Mouse (Mus musculus) c-Kit-positive CD71-negative TER-119-negative erythroid progenitor cells, embryonic 14.5 days (primary cell): ENCODE data around the gene Ptdss2.

Experiments
- DNase-seq: peaks from one replicate; pipeline ENCODE4 v3.0.0-alpha.2; 2013; ENCODE audit warnings: low read depth

Ptdss2 gene

GRCm38 (mm10) chr7:141122689-141123516, 721 bp downstream of the Ptdss2 start:
- DNase-seq, result peak; percentile 98

DNA sequence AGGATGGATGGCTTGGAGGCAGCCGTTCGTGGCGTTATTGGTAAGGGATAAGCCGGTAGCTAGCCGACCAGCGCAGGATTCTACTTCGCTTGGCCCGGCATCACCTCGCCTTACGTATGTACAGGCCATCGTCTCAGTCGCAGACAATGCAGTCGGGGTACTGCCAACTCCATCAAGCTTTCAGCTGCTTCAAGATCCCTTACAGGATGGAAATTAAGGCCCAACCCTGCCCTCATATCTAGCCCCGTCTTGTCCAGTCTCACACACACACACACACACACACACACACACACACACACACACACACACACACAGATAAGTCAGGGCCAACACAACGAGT, 1.3 kb downstream of the Ptdss2 start:
- no peak for DNase-seq

DNA sequence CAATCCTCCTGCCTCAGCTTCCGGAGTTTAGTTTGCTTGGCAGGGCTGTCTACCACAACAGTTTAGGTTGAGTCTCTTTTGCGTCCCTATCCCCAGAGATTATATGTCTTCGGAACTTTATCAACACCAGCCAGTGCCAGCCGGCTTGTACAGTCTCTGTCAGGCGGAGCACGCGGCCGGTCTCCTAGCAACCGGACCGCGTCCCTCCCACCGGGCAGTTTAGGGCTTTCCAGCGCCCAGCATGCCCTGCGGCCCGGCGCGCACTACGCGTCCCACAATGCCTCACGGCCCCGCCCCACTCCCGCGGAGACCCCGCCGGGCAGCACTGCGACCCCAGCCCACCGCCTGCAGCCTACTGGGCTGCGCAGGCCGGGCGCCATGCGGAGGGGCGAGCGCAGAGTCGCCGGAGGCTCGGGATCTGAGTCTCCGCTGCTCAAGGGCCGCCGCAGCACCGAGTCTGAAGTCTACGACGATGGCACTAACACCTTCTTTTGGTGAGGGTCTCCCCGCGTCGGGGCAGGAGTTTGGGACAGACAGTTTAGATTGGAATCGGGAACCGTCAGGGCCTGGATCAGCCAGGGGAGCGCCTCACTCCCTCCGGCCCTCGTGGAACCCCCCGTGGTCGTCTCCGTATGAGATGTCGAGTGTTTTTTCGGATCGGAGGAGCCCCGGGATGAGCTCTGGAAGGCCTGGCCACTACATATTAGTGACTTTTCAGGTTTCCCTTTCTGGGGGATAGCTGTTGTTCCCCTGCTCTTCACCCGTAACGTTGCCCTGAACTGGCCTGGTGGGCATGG, 9.0 kb downstream of the Ptdss2 start:
- peak; percentile 80 for DNase-seq

GRCm38 (mm10) chr7:141131904-141132755, 9.9 kb downstream of the Ptdss2 start:
- DNase-seq, result peak; percentile 40

GRCm38 (mm10) chr7:141141326-141141725, 19.1 kb downstream of the Ptdss2 start:
- no peak for DNase-seq

GRCm38 (mm10) chr7:141143112-141143511, 20.9 kb downstream of the Ptdss2 start:
- peak; percentile 51 for DNase-seq

DNA sequence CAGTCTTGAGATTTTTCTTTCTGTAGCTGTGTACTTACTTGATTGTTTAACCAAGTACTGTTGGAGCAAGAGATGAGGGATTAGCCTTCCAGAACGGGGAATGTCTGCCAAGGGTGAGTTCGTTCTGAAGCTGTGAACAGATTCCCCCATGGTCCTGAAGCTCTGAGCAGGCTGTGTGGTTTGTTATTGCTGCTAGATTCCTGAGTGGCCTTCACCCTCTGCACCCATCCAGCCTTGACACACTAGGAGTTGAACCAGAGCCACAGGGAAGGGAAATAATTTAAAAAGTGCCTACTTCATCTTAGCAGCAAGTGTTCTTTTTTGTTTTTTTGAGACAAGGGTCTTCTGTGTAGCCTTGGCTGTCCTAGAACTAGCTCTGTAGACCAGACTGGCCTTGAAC, 21.7 kb downstream of the Ptdss2 start:
- DNase-seq, result no peak

- DNase-seq, result no peak
These were observed 22.5 kb downstream of the Ptdss2 start for GRCm38 (mm10) chr7:141144650-141145049.

DNA sequence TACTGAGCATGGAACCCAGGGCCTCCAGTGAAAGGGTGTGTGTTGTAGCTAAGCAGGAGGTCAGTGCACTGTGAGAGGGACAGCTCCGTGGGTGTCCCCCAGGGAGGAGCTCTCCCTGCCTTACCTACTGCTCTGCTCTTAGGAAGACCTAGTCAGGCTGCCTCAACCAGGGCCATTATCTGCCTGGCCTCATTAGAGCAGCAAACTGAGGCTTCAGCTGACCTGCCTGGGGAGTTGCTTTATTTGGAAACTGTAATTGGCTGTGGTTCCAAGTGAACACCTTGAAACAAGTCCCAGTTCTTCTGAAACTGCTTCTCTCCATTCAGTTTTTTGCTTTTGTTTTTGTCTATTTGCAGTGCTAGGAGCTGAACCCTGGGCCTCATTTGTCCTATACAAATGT, 23.2 kb downstream of the Ptdss2 start:
- no peak for DNase-seq

- DNase-seq, result no peak
These were observed 23.9 kb downstream of the Ptdss2 start for GRCm38 (mm10) chr7:141146043-141146595.

GRCm38 (mm10) chr7:141147044-141147443, 24.9 kb downstream of the Ptdss2 start:
- no peak for DNase-seq

GRCm38 (mm10) chr7:141148639-141149038, 26.5 kb downstream of the Ptdss2 start:
- no peak for DNase-seq

GRCm38 (mm10) chr7:141155362-141155761, 33.2 kb downstream of the Ptdss2 start:
- DNase-seq, result no peak

- no peak for DNase-seq
These were observed 42.2 kb downstream of the Ptdss2 start for GRCm38 (mm10) chr7:141164397-141164796.

- DNase-seq, result peak; percentile 29
These were observed 42.7 kb downstream of the Ptdss2 start for GRCm38 (mm10) chr7:141164850-141165249.

DNA sequence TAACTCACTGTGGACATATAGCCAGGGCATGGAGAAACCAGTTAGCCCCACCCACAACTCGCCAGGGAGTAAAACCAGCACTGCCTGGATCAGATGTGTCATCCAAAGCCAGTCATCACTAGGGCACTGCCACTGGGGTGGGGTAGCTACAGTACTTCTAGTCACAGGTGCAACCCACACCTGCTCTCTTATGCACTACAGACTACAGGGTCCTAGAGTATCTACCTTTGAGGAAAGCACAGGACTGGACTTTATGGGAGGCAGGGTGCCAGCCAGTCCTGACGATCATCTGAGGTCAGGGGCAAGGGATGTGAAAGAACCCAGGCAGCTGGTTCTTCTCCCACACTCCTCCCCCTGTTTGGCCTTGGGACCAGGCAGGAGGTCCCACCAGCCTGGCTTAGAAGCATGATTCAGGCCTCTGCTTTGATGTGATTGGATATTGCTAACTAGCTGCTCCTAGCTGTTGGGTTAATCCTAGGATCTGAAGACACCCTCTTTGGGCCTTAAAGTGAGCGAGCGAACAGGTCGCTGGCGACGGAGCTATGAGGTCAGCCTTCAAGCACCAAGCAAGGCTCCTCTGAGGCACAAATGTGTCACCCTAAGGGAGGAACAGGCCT, 45.8 kb downstream of the Ptdss2 start:
- DNase-seq, result peak; percentile 35

- DNase-seq, result peak; percentile 78
These were observed 46.4 kb downstream of the Ptdss2 start for GRCm38 (mm10) chr7:141168518-141168953.

- no peak for DNase-seq
These were observed 47.1 kb downstream of the Ptdss2 start for GRCm38 (mm10) chr7:141169300-141169699.

DNA sequence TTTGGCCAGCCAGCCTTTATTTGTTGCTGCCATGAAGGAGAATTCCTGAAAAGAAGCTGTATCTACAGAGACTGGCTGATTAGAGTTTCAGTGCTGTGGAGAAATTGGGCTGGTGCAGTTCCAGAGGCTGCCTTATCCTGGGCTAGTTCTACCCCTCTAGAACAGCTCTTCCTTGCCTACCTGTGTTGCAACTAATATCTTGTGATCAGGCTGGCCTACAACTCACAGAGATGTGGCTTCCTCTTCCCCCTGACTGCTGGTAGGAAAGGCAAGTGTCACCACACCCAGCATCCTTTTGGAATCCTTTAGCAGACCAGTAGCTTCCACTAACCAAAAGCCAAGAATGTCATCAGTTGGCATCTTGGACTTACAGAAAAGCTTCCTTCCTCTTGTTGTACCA, 47.7 kb downstream of the Ptdss2 start:
- DNase-seq, result no peak

GRCm38 (mm10) chr7:141172116-141173006, 50.2 kb downstream of the Ptdss2 start, which contains the start of gene Rnh1:
TSS of gene Rnh1 (minus strand) at chr7:141172857.
- DNase-seq, result peak; percentile 79
